Mouse (Mus musculus) erythroblast, adult 5-6 weeks (primary cell): ENCODE results near the gene Enpp7. TPM values are rescaled to one million over a fixed set of nuclear protein-coding genes. Genes with fewer than 3 reads are reported as not detected.

Source experiments
- ATAC-seq: replicated peaks from 2 replicates; pipeline ENCODE4 v1.8.0; 2016; ENCODE audit warnings: moderate number of reproducible peaks, mild to moderate bottlenecking, moderate TSS enrichment, inconsistent platforms; ENCODE audit not compliant: poor library complexity, low FRiP score, severe bottlenecking
- total RNA-seq, 2 experiments: library from RNA; stranded (forward) in 1 of 2; stranded (reverse) in 1 of 2; fragments of 150-400 nt in 1 of 2; fragments of 200-764, 138-1000 nt in 1 of 2; gene quantifications; 2 replicates each; pipeline versions ENCODE4 v1.2.3 to v1.2.4; 2015 to 2017; ENCODE audit warnings: low replicate concordance in 2 of 2

Gene Enpp7
- total RNA-seq (2015; ENCODE audit: low replicate concordance): not detected in 2 replicates
- total RNA-seq (2017; ENCODE audit: low replicate concordance): not detected in 2 replicates

GRCm38 (mm10) chr11:118987999-118988398, at the start of gene Enpp7:
TSS of gene Enpp7 (plus strand) at chr11:118988188.
- ATAC-seq: no peak

GRCm38 (mm10) chr11:118939731-118940130, 48.3 kb upstream of the Enpp7 start:
- no peak for ATAC-seq

GRCm38 (mm10) chr11:118940539-118940938, 47.4 kb upstream of the Enpp7 start:
- ATAC-seq: no peak

- ATAC-seq: no peak
These were observed 46.7 kb upstream of the Enpp7 start for GRCm38 (mm10) chr11:118941268-118941667.

GRCm38 (mm10) chr11:118945868-118946267, 42.1 kb upstream of the Enpp7 start:
- ATAC-seq: no peak

GRCm38 (mm10) chr11:118955016-118955415, 33.0 kb upstream of the Enpp7 start:
- ATAC-seq: no peak

GRCm38 (mm10) chr11:118957070-118957471, 30.9 kb upstream of the Enpp7 start:
- ATAC-seq: no peak

- ATAC-seq: no peak
These were observed 27.3 kb upstream of the Enpp7 start for GRCm38 (mm10) chr11:118960649-118961048.

- ATAC-seq: no peak
These were observed 25.5 kb upstream of the Enpp7 start for GRCm38 (mm10) chr11:118962478-118962877.

GRCm38 (mm10) chr11:118963926-118964325, 24.1 kb upstream of the Enpp7 start:
- ATAC-seq: no peak

- ATAC-seq: no peak
These were observed 22.9 kb upstream of the Enpp7 start for GRCm38 (mm10) chr11:118965078-118965477.

- no peak for ATAC-seq
These were observed 16.4 kb upstream of the Enpp7 start for GRCm38 (mm10) chr11:118971470-118972034.

GRCm38 (mm10) chr11:118972431-118973377, 15.3 kb upstream of the Enpp7 start:
- ATAC-seq: no peak

GRCm38 (mm10) chr11:118974340-118974739, 13.6 kb upstream of the Enpp7 start:
- no peak for ATAC-seq

- 0 out of 2 replicates have a peak, but pooled peaks have one; percentile 43 for ATAC-seq
These were observed 12.6 kb upstream of the Enpp7 start for GRCm38 (mm10) chr11:118975427-118975826.

- ATAC-seq: no peak
These were observed 12.1 kb upstream of the Enpp7 start for GRCm38 (mm10) chr11:118975917-118976316.

- ATAC-seq: no peak
These were observed 7.6 kb upstream of the Enpp7 start for GRCm38 (mm10) chr11:118980388-118980787.

GRCm38 (mm10) chr11:118981012-118981776, 6.8 kb upstream of the Enpp7 start:
- no peak for ATAC-seq

- no peak for ATAC-seq
These were observed 5.3 kb upstream of the Enpp7 start for GRCm38 (mm10) chr11:118982593-118983113.

- ATAC-seq: no peak
These were observed 2.4 kb upstream of the Enpp7 start for GRCm38 (mm10) chr11:118985571-118985970.
